Mouse (Mus musculus) left cerebral cortex, postnatal 14 days (tissue): ENCODE results near the gene Ftl1. TPM values are rescaled to one million over a fixed set of nuclear protein-coding genes. Genes with fewer than 3 reads are reported as not detected.

Experiments
- DNase-seq, 2 experiments: peaks; one replicate each; pipeline ENCODE4 v3.0.0; 2021 to 2022; ENCODE audit warnings: low spot score in 2 of 2, mixed read lengths in 1 of 2
- intact Hi-C: fragments of 180-260 bp; cut with DNase I; formaldehyde crosslinking; loops from one replicate; pipeline ENCODE4 v1.15.1; 2025
- total RNA-seq, 2 experiments: library from RNA; stranded (reverse); gene quantifications; 2 replicates each; pipeline ENCODE4 v1.2.3; 2021

Gene Ftl1
- total RNA-seq, 2 experiments from 2014 or later = 287 to 302 TPM

GRCm38 (mm10) chr7:45458748-45459563 lies 728 bp downstream of the Ftl1 start:
- peak; percentile 78 to 80 for DNase-seq
- intact Hi-C loops = no loop called here

- intact Hi-C loops = no loop called here
- peak in 1 of 2 experiments; percentile 61 for DNase-seq
Observed at GRCm38 (mm10) chr7:45457204-45458060, 2.3 kb downstream of the Ftl1 start.

DNA sequence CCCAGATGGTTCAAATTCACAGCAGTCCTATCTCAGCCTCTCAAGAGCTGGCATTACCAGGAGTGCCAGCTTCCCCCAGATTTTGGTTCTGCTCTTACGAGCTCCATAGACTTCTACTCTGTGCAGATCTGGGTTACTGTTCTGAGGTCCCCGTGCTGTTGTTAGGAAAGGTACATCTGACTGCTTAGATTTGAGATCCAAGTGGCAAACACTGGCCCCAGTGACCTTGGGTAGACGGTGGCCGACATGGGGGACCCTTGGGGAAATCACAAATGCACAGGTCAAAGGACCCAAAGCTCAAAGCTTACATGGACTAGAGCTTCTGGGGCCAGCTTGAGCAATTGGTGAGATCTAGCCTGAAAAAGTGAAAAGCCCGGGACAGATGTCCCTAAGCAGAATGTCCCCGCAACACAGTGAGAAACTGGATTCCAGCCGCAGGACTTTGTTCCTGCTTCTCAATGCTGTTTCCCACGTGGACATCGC lies 2.9 kb downstream of the Ftl1 start:
- intact Hi-C loops = no loop called here
- DNase-seq = no peak

- DNase-seq = no peak
- intact Hi-C loops = no loop called here
Observed at GRCm38 (mm10) chr7:45455932-45456696, 3.6 kb downstream of the Ftl1 start.

DNA sequence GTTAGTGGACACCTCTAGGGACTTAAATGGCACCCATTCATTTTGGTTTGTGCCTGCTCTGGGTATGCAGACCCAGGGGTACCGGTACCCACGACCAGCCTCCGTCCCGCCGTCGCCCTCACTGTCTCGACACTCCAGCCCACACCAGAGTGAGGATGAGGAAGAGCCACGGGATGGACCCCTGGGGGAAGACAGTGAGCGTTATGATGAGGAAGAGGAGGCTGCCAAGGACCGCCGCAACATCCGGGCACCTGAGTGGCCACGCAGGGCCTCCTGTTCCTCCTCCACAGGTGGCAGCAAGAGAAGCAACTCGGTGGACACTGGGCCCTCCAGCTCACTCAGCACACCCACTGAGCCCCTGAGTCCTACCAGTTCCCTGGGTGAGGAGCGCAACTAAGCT lies 4.7 kb downstream of the Ftl1 start:
- intact Hi-C loops = no loop called here
- no peak for DNase-seq

GRCm38 (mm10) chr7:45451344-45451982 lies 8.2 kb downstream of the Ftl1 start:
- DNase-seq = peak; percentile 92
- intact Hi-C loops = no loop called here

DNA sequence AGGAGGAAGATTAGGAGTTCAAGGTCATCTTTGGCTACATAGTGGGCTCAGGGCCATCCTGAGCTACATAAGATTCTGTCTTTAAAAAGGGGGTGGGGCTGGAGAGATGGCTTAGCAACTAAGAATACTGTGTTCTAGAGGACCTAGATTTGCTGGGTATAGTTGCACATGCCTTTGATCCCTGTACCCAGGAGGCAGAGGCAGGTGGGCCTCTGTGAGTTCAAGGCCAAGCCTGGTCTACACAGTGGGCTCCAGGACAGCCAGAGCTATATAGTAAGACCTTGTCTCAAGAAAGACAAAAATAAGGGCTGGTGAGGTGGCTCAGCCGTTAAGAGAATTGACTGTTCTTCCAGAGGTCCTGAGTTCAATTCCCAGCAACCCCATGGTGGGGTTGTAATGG lies 9.7 kb downstream of the Ftl1 start:
- intact Hi-C loops = no loop called here
- DNase-seq = no peak

- intact Hi-C loops = no loop called here
- DNase-seq = peak in 1 of 2 experiments; percentile 52
Observed at GRCm38 (mm10) chr7:45447325-45447990, 12.2 kb downstream of the Ftl1 start.

DNA sequence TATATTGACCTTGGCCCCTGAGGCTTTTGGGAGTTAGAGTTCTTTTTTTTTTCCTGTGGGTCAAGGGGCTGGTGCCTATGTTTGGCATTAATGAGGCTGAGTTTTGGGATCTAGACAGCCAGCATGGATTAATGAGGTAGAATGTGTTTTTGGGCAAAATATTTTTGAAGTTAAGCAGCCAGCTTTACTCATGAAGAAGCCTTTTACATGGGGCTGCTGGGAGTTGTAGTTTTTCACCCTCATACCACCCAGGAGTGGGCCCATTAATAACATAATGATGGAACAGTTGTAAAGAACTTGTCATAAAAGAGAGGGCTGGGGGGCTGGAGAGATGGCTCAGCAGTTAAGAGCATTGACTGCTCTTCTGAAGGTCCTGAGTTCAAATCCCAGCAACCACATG lies 13.1 kb downstream of the Ftl1 start:
- intact Hi-C loops = no loop called here
- DNase-seq = no peak

GRCm38 (mm10) chr7:45443526-45444420 lies 15.9 kb downstream of the Ftl1 start:
- intact Hi-C loops = no loop called here

GRCm38 (mm10) chr7:45437521-45438276 lies 22.0 kb downstream of the Ftl1 start, which contains the start of gene Ruvbl2:
TSS of gene Ruvbl2 (minus strand) at chr7:45438096.
- DNase-seq = no peak
- intact Hi-C loops = no loop called here

More at GRCm38 (mm10) chr7:45443526-45444420, 15.9 kb downstream of the Ftl1 start:
- no peak for DNase-seq

- intact Hi-C loops = no loop called here
- DNase-seq = no peak
Observed at GRCm38 (mm10) chr7:45437046-45437445, 22.6 kb downstream of the Ftl1 start.

- DNase-seq = no peak
- intact Hi-C loops = no loop called here
Observed at GRCm38 (mm10) chr7:45436444-45436843, 23.2 kb downstream of the Ftl1 start.

GRCm38 (mm10) chr7:45435038-45435437 lies 24.6 kb downstream of the Ftl1 start:
- no peak for DNase-seq
- intact Hi-C loops = no loop called here

DNA sequence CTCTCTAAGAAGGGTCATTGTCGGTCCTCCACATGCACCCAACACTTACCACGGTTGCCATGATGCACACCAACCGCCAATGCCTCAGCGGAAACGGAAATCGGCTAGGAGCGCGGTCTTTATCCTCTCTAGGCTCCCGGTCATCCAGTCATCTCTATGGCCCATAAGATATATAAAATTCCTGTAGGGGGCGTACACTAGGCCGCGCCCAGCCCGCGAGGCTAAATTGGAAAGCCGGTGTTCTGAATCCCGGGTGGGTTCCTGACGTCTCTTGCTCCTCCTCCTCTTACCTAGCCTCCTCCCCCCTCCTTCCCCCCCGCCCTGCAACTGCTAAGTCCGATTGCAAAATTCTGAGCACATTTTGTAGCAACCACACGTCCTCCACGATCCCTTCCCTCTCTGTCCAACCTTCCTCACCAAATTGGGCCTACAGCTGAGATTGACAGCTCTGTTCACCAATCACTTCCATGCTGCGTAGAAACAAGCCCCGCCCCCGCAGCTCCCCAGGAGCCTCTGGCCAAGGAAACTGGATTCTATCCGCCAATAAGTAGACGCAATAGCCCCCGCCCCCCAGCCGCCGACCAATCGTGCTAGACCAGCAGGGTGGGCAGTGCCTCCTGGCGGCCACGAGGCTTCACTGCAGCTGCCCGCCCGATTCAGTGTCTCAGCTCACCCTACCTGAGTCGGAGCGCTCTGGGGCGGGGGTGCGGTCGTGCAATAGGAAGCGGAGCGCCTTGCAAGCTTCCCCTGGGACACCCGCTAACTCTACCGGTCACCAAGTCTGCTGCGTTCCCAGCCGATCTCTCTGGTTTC lies 25.3 kb downstream of the Ftl1 start, which contains the start of gene Gys1:
Gene Gys1 (plus strand): TSS at position 642 of the 813 bp plus-strand sequence.
- intact Hi-C loops = no loop called here
- peak; percentile 100 for DNase-seq

DNA sequence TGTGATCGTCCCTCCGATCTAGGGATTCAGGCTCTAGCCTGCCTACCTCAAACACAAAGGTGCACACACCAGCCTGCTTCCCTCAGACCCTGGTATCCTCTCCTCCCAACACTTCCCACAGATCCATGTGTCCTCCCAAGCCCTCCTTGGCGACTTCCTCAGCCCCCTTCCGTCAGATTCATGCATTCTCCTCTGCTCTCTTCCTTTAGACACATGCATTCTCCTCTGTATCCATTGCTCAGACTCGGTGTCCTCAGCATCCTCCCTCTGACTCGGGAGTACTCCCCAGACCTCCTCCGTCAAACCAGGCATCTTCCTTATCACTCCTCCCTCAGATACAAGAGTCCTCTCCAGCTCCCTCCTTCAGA lies 25.9 kb downstream of the Ftl1 start:
- DNase-seq = no peak
- intact Hi-C loops = no loop called here
